Mouse (Mus musculus) ES-Bruce4 (cell line): ENCODE measurements around the gene Hadhb.
"Not testable (repeated sequence)": the region's sequence is repeated elsewhere in the genome, so short reads cannot be mapped to it uniquely, and the experiment has no call there.

Experiments
- CTCF ChIP-seq: IDR thresholded peaks from one replicate; pipeline ENCODE4 v1.8.1; 2011; ENCODE audit warnings: low read depth, low read length
- POLR2A ChIP-seq: IDR thresholded peaks from one replicate; pipeline ENCODE4 v1.8.1; 2011; ENCODE audit warnings: low read length; ENCODE audit not compliant: insufficient read depth

- not testable (repeated sequence) for TF ChIP-seq CTCF, POLR2A
These were observed 55.7 kb downstream of the Hadhb start for GRCm38 (mm10) chr5:30210758-30211157.
